Mouse (Mus musculus): ENCODE results near the gene Pcgf2. TPM values are rescaled to one million over a fixed set of nuclear protein-coding genes. Genes with fewer than 3 reads are reported as not detected.

Pcgf2 gene
- polyA plus RNA-seq, 1 experiment from 2014 or later: 11.9 TPM

DNA sequence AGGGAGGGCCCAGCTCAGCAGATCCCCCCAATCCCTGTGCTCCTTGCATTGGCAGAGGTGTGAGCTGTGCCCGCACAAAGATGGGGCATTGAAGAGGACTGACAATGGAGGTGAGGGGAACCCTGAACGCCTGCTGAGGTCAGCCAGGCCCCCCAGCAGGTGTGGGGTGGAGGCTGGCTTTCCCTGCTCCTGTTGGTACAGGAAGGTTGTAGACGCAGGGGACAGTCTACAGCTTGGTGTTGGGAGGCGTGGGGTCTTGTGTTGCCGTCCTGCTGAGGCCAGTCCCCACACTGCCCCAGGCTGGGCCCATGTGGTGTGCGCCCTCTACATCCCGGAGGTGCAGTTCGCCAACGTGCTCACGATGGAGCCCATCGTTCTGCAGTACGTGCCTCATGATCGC is 34.9 kb downstream of the Pcgf2 start:
- no peak for ATAC-seq
- no peak overlapping the region for H3K4me3 ChIP-seq (ENCODE audit: low read length)
- H3K4me1 ChIP-seq (ENCODE audit: control insufficient read depth, insufficient read depth, low read length): peaks cover 44% of the 10 kb centered on the region
- H3K4me2 ChIP-seq (ENCODE audit: low read depth, low read length): no peak overlapping the region
- H3K27me3 ChIP-seq (replicated peaks; ENCODE audit: control insufficient read depth, insufficient read depth, low read length): 0 out of 2 replicates have a peak, but pooled peaks cover 4% of the 10 kb centered on the region
- H3K9ac ChIP-seq (ENCODE audit: low read depth, low read length): peak overlapping the region; percentile 1; the same call in 1 of the 2 replicates
- H3K27ac ChIP-seq (ENCODE audit: low read length): no peak overlapping the region
- H3K36me3 ChIP-seq (ENCODE audit: control insufficient read depth, insufficient read depth, low read length): peaks cover 16% of the 10 kb centered on the region
- 88% methylated on average over 13 of the region's 13 CpGs for WGBS
- H3K9me3 ChIP-seq (ENCODE audit: control insufficient read depth, low read length): no peaks in the 10 kb centered on the region

DNA sequence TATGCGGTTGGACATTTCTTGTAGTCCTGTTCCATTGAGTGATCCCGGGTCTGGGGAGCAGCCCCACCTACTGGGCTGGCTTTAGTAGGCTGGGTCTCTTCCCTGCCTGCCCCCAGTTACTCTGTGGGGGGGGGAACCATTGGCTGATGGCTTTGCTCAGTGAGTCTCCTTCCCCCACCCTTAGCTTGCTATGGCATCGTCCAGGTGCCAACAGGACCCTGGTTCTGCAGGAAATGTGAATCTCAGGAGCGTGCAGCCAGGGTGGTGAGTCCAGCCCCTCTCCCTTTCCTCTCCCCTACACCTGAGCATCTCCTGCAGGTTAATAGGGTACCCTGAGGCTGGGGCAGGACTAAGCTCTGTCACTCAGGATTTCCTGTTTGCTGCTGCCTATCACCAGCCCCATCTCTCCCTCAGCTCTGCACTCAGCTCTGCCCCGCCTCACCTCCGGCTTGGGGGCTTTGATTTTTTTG is 35.5 kb downstream of the Pcgf2 start:
- Histone ChIP-seq H3K4me3 (ENCODE audit: low read length) (peak overlapping the region; percentile 88), H3K4me1 (ENCODE audit: control insufficient read depth, insufficient read depth, low read length) (peaks cover 38% of the 10 kb centered on the region), H3K27me3 (replicated peaks; ENCODE audit: control insufficient read depth, insufficient read depth, low read length) (0 out of 2 replicates have a peak, but pooled peaks cover 4% of the 10 kb centered on the region), H3K4me2 (ENCODE audit: low read depth, low read length) (peak overlapping the region; percentile 77), H3K9ac (ENCODE audit: low read depth, low read length) (peak overlapping the region; percentile 86; the same call in 1 of the 2 replicates), H3K36me3 (ENCODE audit: control insufficient read depth, insufficient read depth, low read length) (peaks cover 13% of the 10 kb centered on the region), H3K9me3 (ENCODE audit: control insufficient read depth, low read length) (no peaks in the 10 kb centered on the region), H3K27ac (ENCODE audit: low read length) (no peak overlapping the region)
- ATAC-seq: no peak
- 30% methylated on average over 6 of the region's 6 CpGs for WGBS

DNA sequence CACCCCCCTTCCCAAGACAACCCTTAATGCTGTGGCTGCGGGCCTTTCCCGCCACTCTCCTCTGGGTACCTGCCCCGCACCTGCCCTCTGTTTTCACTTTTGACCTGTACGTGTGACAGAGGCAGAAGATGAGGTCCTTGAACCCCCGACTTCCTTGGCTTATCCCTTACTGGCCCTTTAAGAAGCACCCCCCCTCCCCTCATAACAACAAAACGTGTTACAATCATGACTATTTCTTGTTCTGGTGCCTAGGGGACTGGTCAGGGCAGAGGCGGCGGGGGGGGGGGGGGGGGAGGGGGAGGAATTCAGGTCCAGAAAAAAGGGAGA is 36.0 kb downstream of the Pcgf2 start:
- Histone ChIP-seq H3K9ac (ENCODE audit: low read depth, low read length) (peak overlapping the region; percentile 86), H3K27ac (ENCODE audit: low read length) (peak overlapping the region; percentile 88), H3K9me3 (ENCODE audit: control insufficient read depth, low read length) (no peaks in the 10 kb centered on the region), H3K36me3 (ENCODE audit: control insufficient read depth, insufficient read depth, low read length) (peaks cover 12% of the 10 kb centered on the region), H3K4me3 (ENCODE audit: low read length) (peak overlapping the region; percentile 88), H3K4me1 (ENCODE audit: control insufficient read depth, insufficient read depth, low read length) (peaks cover 36% of the 10 kb centered on the region), H3K4me2 (ENCODE audit: low read depth, low read length) (peak overlapping the region; percentile 77), H3K27me3 (replicated peaks; ENCODE audit: control insufficient read depth, insufficient read depth, low read length) (0 out of 2 replicates have a peak, but pooled peaks cover 4% of the 10 kb centered on the region)
- ATAC-seq: no peak
- WGBS: under 1% methylated on average over 6 of the region's 8 CpGs

DNA sequence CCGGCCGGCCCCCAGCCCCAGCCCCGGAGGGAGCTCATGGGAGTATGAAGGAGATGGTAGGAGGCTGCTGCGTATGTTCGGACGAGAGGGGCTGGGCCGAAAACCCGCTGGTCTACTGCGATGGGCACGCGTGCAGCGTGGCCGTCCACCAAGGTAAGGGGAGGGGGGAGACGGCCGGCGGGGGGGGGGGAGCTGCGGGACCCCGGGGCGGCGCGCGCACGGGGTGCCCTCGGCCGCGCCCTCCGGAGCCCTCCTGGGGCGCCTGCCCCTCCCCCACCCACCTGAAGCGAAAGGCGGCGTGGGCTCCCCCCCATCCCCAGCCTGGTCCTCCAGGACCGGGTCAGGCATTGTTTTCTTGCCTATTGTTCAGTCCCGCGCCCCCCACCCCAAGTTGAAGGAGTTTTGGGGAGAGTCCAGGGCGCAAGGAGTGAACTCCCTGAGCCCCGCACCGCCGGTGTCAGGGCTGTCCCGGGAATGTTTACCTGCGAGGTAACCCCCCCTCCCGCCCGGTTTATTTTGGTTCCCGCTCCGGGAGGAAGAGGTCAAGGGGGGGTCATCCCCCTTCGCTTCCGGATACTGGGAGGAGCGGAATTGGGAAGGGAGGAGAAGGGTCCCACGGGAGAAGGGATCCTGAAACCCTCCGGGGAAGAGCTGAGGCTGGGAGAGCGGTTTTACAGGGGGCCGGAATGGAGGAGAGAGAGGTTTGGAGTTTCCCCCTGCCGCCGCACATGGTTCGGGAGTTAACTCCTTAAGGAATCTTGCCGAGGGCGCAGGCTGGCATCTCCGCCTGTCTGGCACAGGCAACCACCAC is 36.6 kb downstream of the Pcgf2 start:
- 0 out of 2 replicates have a peak, but pooled peaks cover 4% of the 10 kb centered on the region for H3K27me3 ChIP-seq (replicated peaks; ENCODE audit: control insufficient read depth, insufficient read depth, low read length)
- H3K9ac ChIP-seq (ENCODE audit: low read depth, low read length): peak overlapping the region; percentile 86
- H3K4me3 ChIP-seq (ENCODE audit: low read length): peak overlapping the region; percentile 88
- under 1% methylated on average over 37 of the region's 57 CpGs for WGBS
- H3K36me3 ChIP-seq (ENCODE audit: control insufficient read depth, insufficient read depth, low read length): peaks cover 10% of the 10 kb centered on the region
- H3K27ac ChIP-seq (ENCODE audit: low read length): peak overlapping the region; percentile 88
- H3K9me3 ChIP-seq (ENCODE audit: control insufficient read depth, low read length): no peaks in the 10 kb centered on the region
- ATAC-seq: no peak
- peak overlapping the region; percentile 77 for H3K4me2 ChIP-seq (ENCODE audit: low read depth, low read length)
- H3K4me1 ChIP-seq (ENCODE audit: control insufficient read depth, insufficient read depth, low read length): peaks cover 33% of the 10 kb centered on the region

DNA sequence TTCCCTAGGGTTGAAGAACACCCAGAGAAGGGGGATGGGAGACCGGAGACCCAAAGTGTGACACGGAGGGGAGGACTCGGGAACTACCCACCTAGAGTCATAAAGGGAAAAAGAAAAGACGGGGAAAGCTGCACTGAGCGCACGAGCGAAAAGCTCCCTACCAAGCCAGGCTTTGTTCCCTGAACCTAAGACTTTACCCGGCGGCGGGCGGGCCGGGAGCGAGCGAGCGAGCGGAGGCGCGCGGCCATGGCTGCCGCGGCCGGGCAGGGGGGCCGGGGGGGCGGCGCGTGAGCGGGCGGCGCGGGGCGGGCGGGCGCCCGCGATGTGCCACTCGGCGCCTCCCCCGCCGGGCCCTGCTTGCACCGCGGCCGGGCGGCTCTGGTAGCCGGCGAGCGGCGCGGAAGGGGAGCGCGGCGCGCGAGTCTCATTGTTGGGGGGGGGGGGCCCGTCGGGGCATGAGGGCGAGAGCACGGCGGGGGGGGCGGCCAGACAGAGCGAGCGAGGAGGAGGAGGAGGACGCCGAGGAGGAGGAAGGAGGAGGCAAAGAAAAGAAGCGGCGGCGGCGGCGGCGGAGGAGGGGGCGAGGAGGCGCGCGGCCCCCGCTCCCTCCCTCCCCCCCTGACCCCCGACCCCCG is 37.3 kb downstream of the Pcgf2 start, which contains the start of gene Mllt6:
Gene Mllt6, plus strand, starts transcription at position 522 of the 635 bp plus-strand sequence.
- H3K36me3 ChIP-seq (ENCODE audit: control insufficient read depth, insufficient read depth, low read length): peaks cover 10% of the 10 kb centered on the region; the same call in 1 of the 2 replicates
- peak within 1 kb of the TSS; percentile 77 for H3K4me2 ChIP-seq (ENCODE audit: low read depth, low read length)
- H3K9me3 ChIP-seq (ENCODE audit: control insufficient read depth, low read length): no peaks in the 10 kb centered on the region
- peak within 1 kb of the TSS; percentile 88 for H3K27ac ChIP-seq (ENCODE audit: low read length)
- WGBS: under 1% methylated on average over 55 of the region's 76 CpGs
- H3K4me1 ChIP-seq (ENCODE audit: control insufficient read depth, insufficient read depth, low read length): peaks cover 33% of the 10 kb centered on the region
- H3K4me3 ChIP-seq (ENCODE audit: low read length): peak within 1 kb of the TSS; percentile 88
- peak within 1 kb of the TSS; percentile 86 for H3K9ac ChIP-seq (ENCODE audit: low read depth, low read length)
- peak; percentile 29 for ATAC-seq
- 0 out of 2 replicates have a peak, but pooled peaks cover 4% of the 10 kb centered on the region for H3K27me3 ChIP-seq (replicated peaks; ENCODE audit: control insufficient read depth, insufficient read depth, low read length)

DNA sequence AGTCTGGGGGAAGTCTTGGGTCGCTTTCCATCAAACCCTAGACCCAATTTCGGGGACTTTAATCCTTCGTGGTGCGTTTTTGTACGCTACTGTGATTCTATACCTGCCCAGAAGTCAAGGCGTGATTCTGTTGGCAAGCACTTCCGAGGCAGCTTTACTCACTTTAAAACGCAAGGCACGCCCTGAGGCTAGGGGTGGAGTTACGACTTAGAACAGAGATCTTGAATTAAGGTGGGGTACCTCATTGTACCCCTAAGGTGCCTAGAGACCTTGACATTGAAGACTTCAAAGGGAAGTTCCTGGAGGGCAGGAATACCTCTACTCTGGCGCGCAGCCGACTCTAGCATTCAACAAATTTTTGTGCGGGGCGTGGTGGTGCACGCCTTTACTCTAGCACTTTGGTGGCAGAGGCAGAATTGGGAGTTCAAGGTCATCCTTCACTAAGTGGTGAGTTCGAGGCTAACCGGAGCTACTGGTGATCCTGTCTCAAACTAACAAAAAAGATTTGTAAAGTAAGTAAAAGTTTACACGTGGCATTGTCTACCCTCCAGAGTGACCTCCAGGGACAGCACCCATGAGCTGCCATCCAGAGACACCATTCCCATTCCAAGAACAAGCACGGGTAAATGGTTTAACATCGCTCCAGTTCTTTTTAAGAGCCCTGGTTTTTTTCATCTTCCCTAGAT is 37.9 kb downstream of the Pcgf2 start:
- Histone ChIP-seq H3K36me3 (ENCODE audit: control insufficient read depth, insufficient read depth, low read length) (peaks cover 10% of the 10 kb centered on the region; the same call in 1 of the 2 replicates), H3K9me3 (ENCODE audit: control insufficient read depth, low read length) (no peaks in the 10 kb centered on the region), H3K27ac (ENCODE audit: low read length) (peak overlapping the region; percentile 88), H3K4me1 (ENCODE audit: control insufficient read depth, insufficient read depth, low read length) (peaks cover 37% of the 10 kb centered on the region), H3K4me3 (ENCODE audit: low read length) (peak overlapping the region; percentile 88), H3K9ac (ENCODE audit: low read depth, low read length) (peak overlapping the region; percentile 86), H3K4me2 (ENCODE audit: low read depth, low read length) (peak overlapping the region; percentile 77), H3K27me3 (replicated peaks; ENCODE audit: control insufficient read depth, insufficient read depth, low read length) (0 out of 2 replicates have a peak, but pooled peaks cover 4% of the 10 kb centered on the region)
- WGBS: 1% methylated on average over 21 of the region's 21 CpGs
- ATAC-seq: peak; percentile 24; the same call in 1 of the 2 replicates

DNA sequence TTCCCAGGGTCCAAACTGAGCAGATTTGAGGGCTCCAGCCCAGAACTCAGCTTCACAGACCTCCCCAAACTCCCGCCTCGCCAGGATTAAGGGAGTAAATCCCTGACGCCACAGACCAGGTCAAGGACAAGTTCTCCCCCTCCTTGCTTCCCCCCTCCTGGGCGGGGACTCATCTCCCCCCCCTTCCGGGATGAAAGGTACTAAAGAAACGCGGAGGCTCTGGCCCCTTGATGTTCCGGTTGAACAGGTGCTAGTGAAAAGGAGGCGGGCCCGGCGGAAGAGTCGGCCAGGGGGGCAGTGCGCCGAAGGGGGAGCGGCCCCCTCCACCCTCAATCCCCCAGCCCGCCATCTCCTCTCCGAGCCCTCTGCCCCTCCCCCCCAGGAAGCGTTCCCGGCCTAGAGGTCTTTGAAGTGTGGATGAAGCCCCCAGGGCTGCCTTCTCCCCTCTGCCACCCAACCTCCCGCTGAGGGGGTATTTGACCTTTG is 38.6 kb downstream of the Pcgf2 start:
- Histone ChIP-seq H3K36me3 (ENCODE audit: control insufficient read depth, insufficient read depth, low read length) (peaks cover 8% of the 10 kb centered on the region; the same call in 1 of the 2 replicates), H3K9ac (ENCODE audit: low read depth, low read length) (peak overlapping the region; percentile 57), H3K4me3 (ENCODE audit: low read length) (peak overlapping the region; percentile 88), H3K27me3 (replicated peaks; ENCODE audit: control insufficient read depth, insufficient read depth, low read length) (0 out of 2 replicates have a peak, but pooled peaks cover 4% of the 10 kb centered on the region), H3K4me1 (ENCODE audit: control insufficient read depth, insufficient read depth, low read length) (peaks cover 38% of the 10 kb centered on the region), H3K27ac (ENCODE audit: low read length) (peak overlapping the region; percentile 88), H3K4me2 (ENCODE audit: low read depth, low read length) (peak overlapping the region; percentile 77), H3K9me3 (ENCODE audit: control insufficient read depth, low read length) (no peaks in the 10 kb centered on the region)
- ATAC-seq: peak; percentile 14; the same call in 1 of the 2 replicates
- WGBS: 3% methylated on average over 19 of the region's 20 CpGs

DNA sequence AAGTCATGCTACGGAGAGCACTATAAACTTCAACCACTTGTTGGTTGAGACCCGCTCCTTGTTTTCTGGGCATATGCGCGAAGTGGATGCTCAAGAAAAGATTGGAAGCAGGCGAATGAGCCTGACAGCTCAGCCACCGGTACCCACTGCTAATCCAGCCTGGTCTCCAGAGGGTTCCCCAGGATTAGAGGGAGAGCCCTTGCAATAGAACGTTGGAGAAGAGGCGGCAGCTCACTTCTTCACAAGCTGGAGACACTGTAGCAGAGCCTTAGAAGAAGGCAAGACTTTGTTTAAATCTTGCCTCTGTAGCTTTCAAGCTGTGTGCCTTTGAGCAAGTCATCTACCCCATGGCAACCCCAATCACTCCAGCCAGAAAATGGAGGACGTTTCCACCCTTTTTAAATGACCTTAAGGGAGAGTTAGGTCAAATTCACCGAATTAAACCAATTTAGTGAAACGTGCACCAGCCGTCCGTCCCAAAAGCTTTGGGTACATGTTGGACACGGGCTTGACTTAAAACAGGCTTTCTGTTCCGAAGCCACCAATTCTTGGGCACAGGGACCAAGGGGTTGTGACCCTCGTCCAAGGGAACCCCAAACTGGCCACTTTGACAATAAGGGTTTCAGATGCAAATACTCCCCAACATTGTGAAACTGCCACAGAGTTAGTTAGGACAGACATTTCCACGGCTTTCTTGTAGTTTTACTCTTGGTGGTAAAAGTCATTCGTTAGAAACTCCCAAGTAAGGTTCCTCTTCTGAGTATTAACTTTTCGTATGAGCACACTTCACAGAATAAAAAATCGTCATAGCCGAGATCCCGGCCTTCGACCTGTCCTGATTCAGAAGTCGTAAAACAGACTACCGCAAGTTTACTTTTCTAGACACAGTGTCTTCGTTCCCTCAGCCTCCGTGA is 39.3 kb downstream of the Pcgf2 start:
- ATAC-seq: no peak
- Histone ChIP-seq H3K9ac (ENCODE audit: low read depth, low read length) (peak overlapping the region; percentile 96), H3K4me3 (ENCODE audit: low read length) (peak overlapping the region; percentile 88), H3K27me3 (replicated peaks; ENCODE audit: control insufficient read depth, insufficient read depth, low read length) (0 out of 2 replicates have a peak, but pooled peaks cover 4% of the 10 kb centered on the region), H3K27ac (ENCODE audit: low read length) (peak overlapping the region; percentile 88), H3K36me3 (ENCODE audit: control insufficient read depth, insufficient read depth, low read length) (peaks cover 7% of the 10 kb centered on the region; the same call in 1 of the 2 replicates), H3K4me1 (ENCODE audit: control insufficient read depth, insufficient read depth, low read length) (peaks cover 40% of the 10 kb centered on the region), H3K4me2 (ENCODE audit: low read depth, low read length) (peak overlapping the region; percentile 77), H3K9me3 (ENCODE audit: control insufficient read depth, low read length) (no peaks in the 10 kb centered on the region)
- WGBS: 4% methylated on average over 27 of the region's 27 CpGs

Measured in intestine, embryonic 16.5 days (tissue).